Mouse (Mus musculus): ENCODE results near the gene Actg1. TPM values are rescaled to one million over a fixed set of nuclear protein-coding genes. Genes with fewer than 3 reads are reported as not detected.
A peak's percentile ranks its signal among the peaks of the same experiment; 100 is the strongest.

Actg1 gene
- total RNA-seq, 2 experiments from 2014 or later: 451 to 520 TPM

DNA sequence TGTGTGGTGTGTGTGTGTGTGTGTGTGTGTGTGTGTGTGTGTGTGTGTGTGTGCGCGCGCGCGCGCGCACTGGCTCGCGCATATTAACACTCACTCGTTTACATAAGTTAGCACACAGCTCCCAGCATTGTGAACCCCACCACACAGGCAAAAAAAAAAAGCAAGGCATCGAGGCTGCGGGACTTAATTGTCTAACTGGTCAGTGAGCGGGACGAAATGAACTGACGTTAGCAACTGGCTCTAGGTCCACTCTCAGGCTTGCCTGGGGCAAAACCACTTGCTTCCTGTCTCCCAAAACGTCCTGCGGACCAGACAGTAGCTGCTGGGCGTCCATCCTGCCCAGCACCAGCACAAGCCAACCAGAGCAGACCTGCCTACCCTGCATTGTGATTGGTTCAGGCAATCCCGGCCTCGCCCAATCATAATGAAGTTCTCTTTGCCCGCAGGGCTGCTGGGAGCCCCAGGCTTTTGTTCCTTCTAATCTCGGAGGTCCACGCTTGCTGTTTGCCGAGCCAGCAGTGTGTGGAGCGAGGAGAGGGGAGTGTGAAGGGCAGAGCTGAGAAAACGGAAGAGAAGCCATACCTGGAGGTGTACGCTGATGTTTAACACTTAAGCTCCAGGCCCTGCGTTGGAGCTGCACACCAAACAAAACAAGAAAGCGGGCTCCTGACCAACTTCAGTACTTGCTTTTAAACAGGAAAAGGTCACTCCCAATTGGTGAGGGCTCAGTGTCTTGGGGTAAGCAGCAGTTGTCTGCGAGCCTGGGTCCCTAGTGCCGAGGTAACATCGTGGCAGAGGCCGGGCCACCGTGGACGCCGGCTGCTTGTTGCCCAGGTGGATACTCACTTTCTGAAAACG lies 32.3 kb downstream of the Actg1 start:
- peak; percentile 86 to 89 for DNase-seq
- intact Hi-C loops (cut with DNase I): loop anchor here (1.0 to 5.0 kb wide), 2 partner anchors 31 to 61 kb away; partner anchors contain the start of gene Faap100

DNA sequence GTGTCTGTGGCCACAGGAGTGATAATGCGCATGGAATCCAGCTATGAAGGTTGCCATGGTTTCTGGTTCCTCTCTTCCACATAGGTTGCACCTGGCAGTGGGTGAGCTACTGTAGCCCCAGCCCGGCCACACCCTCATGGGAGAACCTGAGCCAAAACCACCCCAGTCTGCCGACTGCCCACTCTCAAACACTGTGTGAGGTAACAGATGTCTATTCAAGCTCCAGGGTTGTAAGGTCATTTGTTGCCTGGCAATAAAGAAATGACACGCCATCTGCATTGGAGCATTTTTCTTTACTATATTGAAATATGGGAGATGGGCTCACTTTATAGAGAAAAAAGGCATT lies 33.0 kb downstream of the Actg1 start:
- no peak for DNase-seq

DNA sequence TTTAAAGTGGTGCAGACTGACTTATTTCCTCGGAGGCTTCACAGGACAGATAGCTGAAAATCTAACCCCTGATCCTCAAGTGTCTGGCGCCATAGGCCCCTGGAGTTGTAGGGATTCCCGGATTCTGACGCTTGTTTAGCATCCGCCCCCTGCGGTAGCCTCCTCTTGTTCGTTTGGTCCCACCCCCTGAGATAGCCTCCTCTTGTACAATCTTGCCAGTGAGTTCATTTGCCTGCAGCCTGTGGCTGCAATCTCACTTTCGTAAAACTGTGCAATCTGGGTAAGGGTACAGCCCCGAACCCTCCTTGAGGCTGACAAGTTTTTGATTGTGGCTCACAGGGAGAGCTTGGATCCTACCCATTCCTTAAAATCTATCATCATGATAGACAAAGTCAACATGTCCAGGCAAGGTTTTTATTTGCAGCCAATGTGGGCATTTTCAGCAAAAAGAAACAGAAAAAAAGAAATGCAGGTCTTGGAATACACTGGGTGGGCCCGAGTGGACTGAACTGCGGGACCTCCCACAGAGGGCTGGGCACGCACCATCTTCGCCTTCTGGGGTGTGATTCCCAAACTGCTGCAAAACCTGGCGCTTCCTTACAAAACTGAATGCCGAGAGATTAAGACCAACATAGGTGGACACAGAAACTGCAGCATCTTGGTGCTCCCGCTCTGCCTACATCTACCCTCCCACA lies 33.5 kb downstream of the Actg1 start:
- DNase-seq: no peak
- intact Hi-C loops (cut with DNase I): loop anchor here (5.0 kb wide), 1 partner anchor 62 kb away; the partner anchor contains the start of gene Faap100

More for the DNA sequence above, 33.0 kb downstream of the Actg1 start:
- intact Hi-C loops (cut with DNase I): loop anchor here (5.0 kb wide), 1 partner anchor 62 kb away; the partner anchor contains the start of gene Faap100

DNA sequence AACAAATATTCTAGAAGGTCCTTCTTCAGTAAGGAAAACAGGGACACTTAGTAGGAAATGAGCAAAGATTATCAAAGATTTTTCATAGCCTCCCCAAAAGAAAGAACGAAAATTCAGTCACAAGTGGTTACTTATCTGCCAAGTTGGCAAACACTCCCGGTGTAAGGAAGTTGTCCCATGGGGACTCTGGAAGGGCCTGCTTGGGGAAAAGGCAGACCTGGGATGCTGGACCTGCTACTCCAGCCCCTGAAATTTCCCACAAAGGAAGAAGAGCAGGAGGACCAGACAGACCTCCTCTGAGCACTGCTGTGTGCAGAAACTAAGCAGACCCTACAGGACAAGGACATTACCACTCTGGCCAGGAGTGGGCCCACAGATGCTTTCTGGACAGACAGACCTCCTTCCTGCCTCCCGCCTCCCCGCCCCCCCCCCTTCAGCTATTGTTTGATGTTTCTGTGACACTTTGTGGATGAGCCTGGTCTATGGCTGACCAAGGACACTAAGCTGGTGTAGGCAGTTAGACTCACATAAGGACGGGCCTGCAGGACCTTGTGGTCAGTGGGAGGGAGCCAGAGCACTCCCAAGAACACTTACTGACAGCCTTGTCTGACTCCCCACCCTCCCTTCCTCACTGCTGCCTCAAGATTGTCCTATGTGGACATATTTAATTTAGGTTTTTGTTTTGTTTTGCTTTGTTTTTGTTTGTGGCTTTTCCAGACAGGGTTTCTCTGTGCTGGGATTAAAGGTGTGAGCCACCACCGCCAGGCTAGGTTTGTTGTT lies 34.2 kb downstream of the Actg1 start:
- no peak for DNase-seq
- intact Hi-C loops (cut with DNase I): loop anchor here (2.0 kb wide), 1 partner anchor 27 kb away; no protein-coding TSS in a partner anchor

DNA sequence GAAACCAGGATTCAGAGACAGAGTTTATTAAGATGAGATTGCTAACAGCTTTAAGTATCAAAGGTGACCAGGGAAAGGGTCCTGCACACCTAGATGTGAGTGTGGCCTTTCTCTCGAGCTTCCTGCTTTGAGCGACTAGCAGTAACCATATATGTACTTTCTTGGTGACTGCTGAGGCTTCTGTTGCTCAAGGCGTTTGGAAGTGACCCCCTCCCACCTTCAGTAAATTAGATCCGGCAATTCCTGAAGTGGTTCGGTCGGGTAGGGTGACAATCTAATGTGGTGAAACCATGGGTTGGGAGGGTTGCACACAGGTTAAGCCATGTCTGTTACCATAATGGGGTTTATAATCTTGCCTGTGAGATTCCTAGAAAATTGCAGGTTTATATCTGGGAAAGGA lies 36.3 kb downstream of the Actg1 start:
- DNase-seq: no peak
- intact Hi-C loops (cut with DNase I): loop anchor here (2.0 kb wide), 1 partner anchor 29 kb away; no protein-coding TSS in a partner anchor

DNA sequence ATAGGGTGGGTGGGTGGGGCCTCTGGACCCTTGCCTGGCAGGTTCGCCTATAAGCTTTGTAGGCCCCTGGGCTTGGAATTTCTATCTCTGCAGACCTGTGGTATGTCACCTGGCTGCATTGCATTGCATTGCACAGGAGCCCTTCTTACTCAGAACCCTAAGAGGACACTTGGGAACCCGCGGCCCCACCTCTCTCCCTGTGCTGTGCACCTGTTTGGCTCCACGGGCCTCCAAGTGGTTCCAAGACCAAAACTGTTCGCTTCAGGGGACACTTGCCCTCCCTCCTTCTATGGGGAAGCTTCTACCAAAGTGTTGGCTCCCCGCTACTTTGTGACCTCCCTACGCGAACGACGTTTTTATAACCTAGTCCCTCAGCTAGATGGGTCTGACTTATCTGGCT lies 36.8 kb downstream of the Actg1 start:
- intact Hi-C loops (cut with DNase I): no loop called here
- DNase-seq: peak in 1 of 2 experiments; percentile 1

DNA sequence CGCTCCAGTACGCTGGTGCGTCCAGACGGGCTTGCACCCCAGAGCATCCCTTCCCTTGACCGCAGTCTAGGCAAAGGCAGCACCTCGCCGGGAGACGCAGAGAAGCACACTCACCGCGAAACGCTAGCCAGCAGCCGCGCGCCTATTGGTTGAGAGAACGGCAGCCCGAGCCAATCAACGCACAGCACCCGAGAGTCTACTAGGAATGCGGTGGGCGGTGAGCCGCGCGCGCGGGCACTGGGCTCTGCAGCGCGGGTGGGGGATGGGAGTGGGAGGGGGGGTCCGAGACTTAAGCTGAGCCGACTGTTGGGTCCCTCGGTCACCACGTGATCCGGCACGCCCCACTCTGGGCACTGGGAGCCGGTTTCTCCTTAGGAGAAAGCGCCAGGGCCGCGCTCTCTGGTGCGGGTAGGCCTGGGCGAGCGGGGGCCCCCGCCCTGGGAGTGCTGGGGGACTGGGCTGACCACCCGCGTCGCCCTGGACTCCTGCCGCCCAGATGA lies 37.5 kb downstream of the Actg1 start:
- intact Hi-C loops (cut with DNase I): no loop called here
- peak; percentile 89 to 90 for DNase-seq

DNA sequence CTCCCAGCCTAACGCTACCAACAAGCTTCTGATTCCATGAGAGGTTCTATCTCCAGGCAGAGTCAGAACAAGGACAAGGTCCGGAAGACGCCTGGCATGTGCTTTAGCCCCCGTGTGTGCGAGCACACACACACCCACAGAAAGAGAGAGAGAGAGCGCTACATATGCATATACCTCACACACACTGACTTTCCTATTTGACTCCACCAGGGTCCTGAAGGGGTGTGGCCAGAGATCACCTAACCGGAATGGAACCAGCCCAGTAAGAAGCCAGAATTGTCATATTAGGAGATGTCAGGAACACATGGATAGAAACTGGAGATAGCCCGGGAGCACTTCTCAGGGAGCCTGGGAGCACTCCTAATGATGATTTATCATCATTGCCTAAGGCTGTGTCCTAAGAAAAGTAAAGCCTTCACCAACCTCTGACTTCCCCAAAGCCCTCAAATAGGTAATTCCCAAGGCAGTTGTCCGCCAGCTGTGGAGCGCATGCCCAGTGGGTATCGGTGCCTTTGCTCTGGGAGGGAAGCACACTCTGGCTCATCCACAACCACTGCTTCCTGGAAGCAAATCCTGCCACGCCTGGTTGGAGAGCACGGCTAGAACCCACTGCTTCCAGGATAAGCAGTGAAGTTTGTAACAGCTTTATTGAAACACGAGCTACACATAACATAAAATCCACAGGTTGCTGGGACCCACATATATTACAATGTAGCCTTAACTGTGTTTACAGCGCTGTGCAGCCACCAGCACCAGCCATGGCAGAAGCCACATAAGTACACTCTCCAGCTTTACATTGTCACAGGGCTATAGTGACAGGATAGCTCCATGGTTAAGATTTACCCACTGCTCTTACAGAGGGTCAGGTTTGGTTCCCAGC lies 39.7 kb downstream of the Actg1 start:
- DNase-seq: peak in 1 of 2 experiments; percentile 1
- intact Hi-C loops (cut with DNase I): loop anchor here (5.0 kb wide), 1 partner anchor 146 kb away; no protein-coding TSS in a partner anchor

DNA sequence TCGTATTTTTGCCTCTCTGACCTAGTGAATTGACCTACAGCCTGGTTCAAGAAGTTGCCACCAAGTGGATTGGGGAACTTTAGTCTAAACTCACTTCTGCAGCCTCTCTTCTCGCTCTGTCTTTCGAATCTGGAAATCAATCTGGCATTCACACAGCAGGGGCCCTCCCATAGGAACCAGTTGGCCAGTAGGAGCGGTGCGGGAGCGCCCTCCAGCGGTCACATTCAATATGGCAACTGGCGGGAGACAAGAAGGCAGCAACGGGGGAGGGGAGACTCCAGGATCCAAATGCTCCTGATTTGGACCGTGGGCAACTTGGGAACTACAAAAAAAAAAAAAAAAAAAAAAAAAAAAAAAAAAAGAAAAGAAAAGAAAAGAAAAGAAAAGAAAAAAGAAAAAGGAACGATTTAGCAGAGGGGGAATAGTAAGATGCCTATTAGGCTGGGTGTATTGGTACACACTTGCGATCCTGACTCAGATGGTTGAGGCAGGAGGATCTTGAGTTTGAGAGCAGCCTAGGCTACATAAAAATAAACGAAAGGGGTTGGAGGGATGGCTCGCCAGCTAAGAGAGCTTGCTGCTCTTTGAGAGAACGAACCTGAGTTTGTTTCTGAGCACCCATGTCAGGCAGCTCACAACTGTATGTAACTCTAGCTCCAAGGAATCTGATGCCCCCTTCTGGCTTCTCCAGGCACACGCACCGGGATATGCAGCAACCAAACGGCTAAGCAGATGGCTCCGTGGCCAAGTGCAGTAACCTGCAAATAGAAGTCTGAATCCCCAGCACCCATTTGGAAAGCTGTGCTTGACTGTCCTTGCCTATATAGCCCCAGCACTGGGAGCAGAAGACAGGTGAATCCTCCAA lies 40.5 kb downstream of the Actg1 start:
- DNase-seq: peak; percentile 96 to 98
- intact Hi-C loops (cut with DNase I): loop anchor here (1.0 to 5.0 kb wide), 4 partner anchors 71 to 196 kb away; no protein-coding TSS in a partner anchor

DNA sequence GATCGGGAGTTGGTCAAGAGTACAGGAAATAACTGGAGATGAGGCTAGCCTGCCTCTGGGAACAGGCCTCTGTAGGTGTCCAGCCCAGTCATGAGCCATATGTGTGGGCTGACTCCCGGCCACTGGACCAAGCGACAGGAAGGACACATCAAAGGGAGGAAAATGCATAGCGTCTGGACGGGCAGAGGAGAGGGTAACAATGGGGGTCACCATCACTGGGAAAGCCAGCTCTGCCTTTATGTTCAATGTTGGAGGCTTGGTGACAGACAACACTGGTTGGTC lies 41.3 kb downstream of the Actg1 start:
- DNase-seq: no peak
- intact Hi-C loops (cut with DNase I): loop anchor here (1.0 to 5.0 kb wide), 4 partner anchors 71 to 196 kb away; no protein-coding TSS in a partner anchor

DNA sequence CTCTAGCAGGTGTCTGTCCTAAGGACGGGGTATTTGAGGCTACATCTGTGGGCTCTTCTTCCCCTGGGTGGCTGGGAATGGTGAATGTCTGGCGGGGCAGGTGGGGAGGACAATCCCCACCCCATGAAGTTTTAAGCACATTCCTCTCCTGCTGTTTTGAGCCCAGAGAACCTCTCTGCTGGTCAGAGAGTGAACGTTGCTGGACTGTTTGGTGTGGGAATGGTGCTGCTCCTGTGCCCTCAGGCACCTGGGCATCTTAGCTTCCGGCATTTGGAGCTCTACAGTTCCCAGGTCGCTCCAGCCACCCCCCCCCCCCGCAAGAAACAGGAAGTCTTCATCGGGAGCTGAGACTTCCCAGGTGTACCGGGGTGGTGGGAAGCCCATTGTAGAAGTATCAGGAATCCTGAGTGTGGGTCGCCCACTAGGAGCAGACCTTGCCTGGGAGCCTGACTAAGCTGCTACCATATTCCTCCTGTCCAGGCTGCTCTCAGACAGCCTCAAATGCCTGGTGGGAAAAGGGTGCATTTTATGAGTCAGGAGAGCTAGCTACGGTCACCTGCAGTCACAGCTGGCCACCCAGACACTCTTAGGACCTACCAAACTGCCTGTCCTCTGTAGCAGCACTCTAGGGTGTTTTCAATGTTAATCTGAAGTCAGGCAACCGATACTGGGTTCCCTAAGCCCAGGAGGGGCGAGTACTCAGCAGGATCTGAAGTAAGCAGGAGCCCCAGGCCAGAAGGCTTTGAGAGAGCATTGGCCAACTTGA lies 41.8 kb downstream of the Actg1 start:
- peak; percentile 2 to 8 for DNase-seq
- intact Hi-C loops (cut with DNase I): loop anchor here (1.0 to 5.0 kb wide), 4 partner anchors 70 to 195 kb away; no protein-coding TSS in a partner anchor

DNA sequence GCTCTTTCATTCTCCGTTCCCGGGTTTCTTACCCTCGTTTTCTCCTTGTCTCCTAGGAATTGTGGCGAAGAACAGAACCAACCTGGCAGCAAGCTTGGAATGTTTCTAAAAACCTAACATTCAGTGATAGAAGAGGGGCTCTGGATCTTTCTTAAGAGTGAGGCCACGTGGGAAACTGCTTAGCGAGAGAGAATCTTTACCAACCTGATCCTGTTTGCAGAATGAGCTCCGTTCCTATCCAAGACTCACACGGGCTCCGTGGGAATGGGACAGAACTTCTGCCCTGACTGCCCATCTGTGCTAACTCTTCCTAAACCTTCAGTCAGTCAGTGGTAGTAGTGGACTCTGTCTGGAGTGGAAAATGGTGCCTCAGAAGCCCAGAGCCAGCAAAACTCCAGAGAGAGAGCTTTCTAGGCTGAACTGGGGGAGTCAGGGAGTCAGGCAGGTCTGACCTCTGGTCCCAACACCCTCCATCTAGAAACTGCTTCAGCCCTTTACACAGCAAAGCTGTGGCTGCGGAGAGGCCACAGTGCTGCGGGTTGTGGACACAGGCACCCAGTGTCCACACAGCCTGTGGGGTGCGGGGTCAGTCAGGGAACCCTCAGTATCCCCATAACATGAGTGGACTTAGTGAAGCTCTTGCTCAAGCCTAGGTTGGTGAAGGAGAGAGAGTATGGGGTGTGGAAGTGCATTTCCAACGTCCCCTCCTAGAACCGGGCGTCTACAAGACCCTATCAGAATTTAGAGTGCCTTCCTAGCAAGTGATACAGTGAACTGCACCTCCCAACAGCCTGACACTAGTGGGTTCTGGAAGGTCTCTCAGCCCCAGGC lies 42.6 kb downstream of the Actg1 start:
- intact Hi-C loops (cut with DNase I): loop anchor here (2.0 to 5.0 kb wide), 3 partner anchors 23 to 143 kb away; no protein-coding TSS in a partner anchor
- peak in 1 of 2 experiments; percentile 11 for DNase-seq

DNA sequence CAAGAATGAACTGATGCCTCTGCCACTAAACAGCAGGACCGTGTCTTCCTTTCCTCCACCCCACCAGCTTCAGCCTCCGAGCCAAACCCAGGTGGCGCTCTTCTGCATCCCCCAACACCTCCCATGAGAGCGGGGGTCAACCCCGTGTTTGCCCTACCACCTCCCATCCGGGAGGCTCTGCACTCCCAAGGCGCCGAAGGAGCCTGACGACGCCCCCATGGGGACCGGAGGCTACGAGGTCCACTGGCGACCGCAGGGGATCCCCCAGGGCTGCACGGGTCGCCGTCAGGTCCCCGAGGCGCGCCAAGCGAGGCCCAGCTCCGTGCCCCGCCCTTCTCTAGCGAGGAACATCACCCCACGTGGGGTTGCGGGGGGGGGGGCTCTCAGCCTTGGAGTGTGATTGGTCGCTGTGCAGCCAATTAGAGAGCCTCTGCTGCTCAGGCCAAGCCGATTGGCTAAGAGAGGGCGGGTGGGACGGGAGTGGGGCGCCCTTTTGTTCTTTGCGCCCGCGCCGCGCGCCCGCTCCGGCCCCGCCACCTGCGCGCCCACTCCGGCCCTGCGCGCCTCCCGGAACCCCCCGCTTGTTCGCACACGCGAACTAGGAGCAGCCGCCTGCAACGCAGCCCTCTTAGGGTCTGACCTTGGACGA lies 43.3 kb downstream of the Actg1 start:
- intact Hi-C loops (cut with DNase I): loop anchor here (2.0 to 5.0 kb wide), 2 partner anchors 22 to 143 kb away; no protein-coding TSS in a partner anchor
- peak; percentile 86 to 88 for DNase-seq

DNA sequence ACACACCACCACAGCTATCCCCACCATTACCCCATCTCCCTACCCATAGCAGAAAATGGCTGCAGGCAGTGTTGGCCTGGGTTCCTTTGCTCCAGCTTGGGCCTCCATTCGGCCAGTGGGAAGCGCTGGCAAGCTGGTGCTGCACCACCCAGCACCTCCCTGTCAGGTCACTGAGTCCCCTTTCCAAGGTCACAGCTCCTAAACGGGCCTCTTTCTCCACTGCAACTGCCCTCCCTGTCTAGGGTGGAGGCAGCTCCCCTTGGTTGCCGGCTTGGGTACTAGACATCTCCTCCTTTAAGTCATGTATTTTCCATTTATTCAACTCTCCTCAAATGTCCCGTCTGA lies 44.0 kb downstream of the Actg1 start:
- intact Hi-C loops (cut with DNase I): loop anchor here (2.0 kb wide), 1 partner anchor 22 kb away; no protein-coding TSS in a partner anchor

DNA sequence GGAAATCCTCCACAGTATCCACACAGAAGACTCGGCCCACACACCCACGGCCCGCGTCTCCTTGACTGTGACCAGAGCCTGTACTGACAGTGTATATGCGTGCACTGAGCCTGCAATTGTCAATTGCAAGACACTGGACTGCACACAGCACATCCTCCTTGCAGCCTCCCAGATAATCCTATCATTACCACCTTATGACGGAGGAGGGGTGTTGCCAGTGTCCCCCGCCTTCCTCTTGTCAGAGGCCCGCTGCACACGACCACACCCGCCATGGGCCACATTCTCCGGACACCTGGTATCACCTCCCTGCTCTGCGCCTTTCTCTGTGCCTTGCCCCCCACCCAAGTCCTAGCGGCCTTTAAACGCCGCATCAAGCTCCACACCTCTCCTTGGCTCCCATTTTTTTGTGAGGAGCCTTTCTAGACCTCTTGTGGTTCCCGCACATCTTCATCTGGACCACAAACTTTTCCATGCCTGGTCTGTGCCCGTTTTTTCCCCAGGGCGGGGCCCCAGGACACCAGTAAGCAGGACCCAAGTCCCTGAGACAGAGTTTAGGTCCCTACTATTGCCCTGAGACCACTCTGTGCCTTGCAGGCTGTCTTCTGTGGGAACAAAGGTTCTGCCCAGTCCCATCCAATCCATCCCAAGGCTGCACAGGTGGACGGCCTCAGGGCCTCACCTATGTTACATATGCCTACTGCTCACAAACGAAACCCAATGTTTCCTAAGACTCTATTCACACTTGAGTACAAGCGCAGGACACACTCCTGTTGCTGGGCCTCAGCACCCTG lies 44.6 kb downstream of the Actg1 start:
- intact Hi-C loops (cut with DNase I): loop anchor here (2.0 kb wide), 1 partner anchor 21 kb away; no protein-coding TSS in a partner anchor
- no peak for DNase-seq

More for the DNA sequence above, 44.0 kb downstream of the Actg1 start:
- DNase-seq: no peak
